Mouse (Mus musculus) heart, postnatal 0 days (tissue): ENCODE measurements around the gene Vmn1r234. TPM values are rescaled to one million over a fixed set of nuclear protein-coding genes. Genes with fewer than 3 reads are reported as not detected.

Source experiments
- ATAC-seq: fragments of 200-750 bp; cut with Nextera tagmentation; 2 replicates; pipeline ENCODE4 v1.8.0; 2017; ENCODE audit warnings: low read depth, moderate number of reproducible peaks, moderate library complexity; ENCODE audit not compliant: insufficient read depth
- DNase-seq: peaks from one replicate; pipeline ENCODE4 v3.0.0-alpha.2; 2016; ENCODE audit warnings: low spot score
- H3K27ac ChIP-seq: fragments of 300-500 bp; sonication (generic); 2 replicates; pipeline ENCODE4 v1.5.1; 2014; ENCODE audit warnings: low read depth, mild to moderate bottlenecking
- H3K27me3 ChIP-seq: fragments of 300-500 bp; sonication (generic); 2 replicates; pipeline ENCODE4 v1.6.1; 2014; ENCODE audit warnings: low read length, mixed read lengths; ENCODE audit not compliant: control insufficient read depth, insufficient read depth
- H3K36me3 ChIP-seq: fragments of 300-500 bp; sonication (generic); replicated peaks from 2 replicates; pipeline ENCODE4 v1.6.1; 2014; ENCODE audit warnings: low read length, mixed read lengths; ENCODE audit not compliant: control insufficient read depth, insufficient read depth
- H3K4me1 ChIP-seq: fragments of 300-500 bp; sonication (generic); 2 replicates; pipeline ENCODE4 v1.6.1; 2014; ENCODE audit warnings: antibody characterized with exemption; ENCODE audit not compliant: control insufficient read depth, insufficient read depth
- H3K4me2 ChIP-seq: fragments of 300-500 bp; sonication (generic); 2 replicates; pipeline ENCODE4 v1.6.1; 2014; ENCODE audit warnings: low read depth, mild to moderate bottlenecking, low read length, moderate library complexity
- H3K4me3 ChIP-seq: fragments of 300-500 bp; sonication (generic); 2 replicates; pipeline ENCODE4 v1.5.1; 2014; ENCODE audit warnings: low read depth, low read length
- H3K9ac ChIP-seq: fragments of 300-500 bp; sonication (generic); replicated peaks from 2 replicates; pipeline ENCODE4 v1.6.1; 2014; ENCODE audit warnings: low read depth, low read length, mixed read lengths
- H3K9me3 ChIP-seq: fragments of 300-500 bp; sonication (generic); replicated peaks from 2 replicates; pipeline ENCODE4 v1.6.1; 2016; ENCODE audit warnings: low read length; ENCODE audit not compliant: control insufficient read depth
- CTCF ChIP-seq: IDR thresholded peaks from 2 replicates; pipeline ENCODE4 v1.5.1; 2016; ENCODE audit warnings: antibody characterized with exemption, control low read depth, low read depth
- EP300 ChIP-seq: IDR thresholded peaks from 2 replicates; pipeline ENCODE4 v1.6.1; 2016; ENCODE audit warnings: antibody characterized with exemption, low read depth
- microRNA-seq: library from miRNA; unstranded; fragments of <30 nt; microRNA quantifications from one replicate; pipeline ENCODE4, GENCODE M21; 2016
- polyA plus RNA-seq: library from polyadenylated mRNA; unstranded; fragments of >200 nt; fragmentation: Nextera tagmentation; extraction: Ambion mirVana; gene quantifications from 2 replicates; pipeline ENCODE4 v1.2.1, GENCODE M21; 2015
- total RNA-seq: library from RNA; depleted of rRNA; stranded (reverse); fragments of >200 nt; gene quantifications from 2 replicates; pipeline ENCODE4 v1.2.3, GENCODE M21; 2014; ENCODE audit warnings: low replicate concordance; rRNA removed

The Vmn1r234 gene
- total and polyA plus RNA-seq, 2 experiments from 2014 or later, result not detected

DNA sequence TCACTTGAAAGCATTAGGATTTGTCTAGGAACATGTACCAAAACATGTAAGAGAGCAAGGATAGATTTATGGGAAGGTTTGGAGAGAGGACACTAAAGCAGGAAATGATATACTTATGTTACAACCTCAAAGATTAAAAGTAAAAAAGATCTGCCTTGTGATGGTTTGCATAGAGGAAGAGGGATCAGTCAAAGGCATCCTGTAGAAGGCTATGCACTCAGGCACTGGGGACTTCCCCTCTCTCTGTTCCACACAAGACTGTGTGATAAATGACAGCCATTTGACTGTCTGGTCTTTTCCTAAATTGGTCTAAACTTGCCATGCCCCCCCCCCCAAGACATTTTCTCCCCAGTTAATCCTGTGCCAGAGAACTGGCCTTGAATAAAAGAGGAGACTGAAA lies 58.5 kb downstream of the Vmn1r234 start:
- TF ChIP-seq EP300 (no peak), CTCF (no peak)
- DNase-seq (no peak), ATAC-seq (no peak)
- no peaks in the 10 kb centered on the region for H3K36me3 ChIP-seq
- no peaks in the 10 kb centered on the region for H3K9me3 ChIP-seq
- H3K27me3 ChIP-seq, result no peaks in the 10 kb centered on the region
- H3K4me3 ChIP-seq, result no peak overlapping the region
- H3K9ac ChIP-seq, result no peak overlapping the region
- no peak overlapping the region for H3K27ac ChIP-seq
- H3K4me1 ChIP-seq, result no peaks in the 10 kb centered on the region
- H3K4me2 ChIP-seq, result no peak overlapping the region

Small RNA genes lying within 50 kb of the gene (microRNA-seq; reads per million reads assigned to microRNA genes)
- gene Gm26384, result not detected

Other genes with a start within 250 kb of the Vmn1r234 start
- not detected in 2 replicates for gene Vmn1r233, start 229.6 kb upstream of the Vmn1r234 start, total RNA-seq
- not detected in 2 replicates for gene Vmn1r233, start 229.6 kb upstream of the Vmn1r234 start, polyA plus RNA-seq
- gene Zfp160, start 217.2 kb upstream of the Vmn1r234 start, total RNA-seq, result 3.6 and 12.7 TPM in 2 replicates
- 8.7 and 8.9 TPM in 2 replicates for gene Zfp160, start 217.2 kb upstream of the Vmn1r234 start, polyA plus RNA-seq
- gene Vmn1r235, start 30.3 kb downstream of the Vmn1r234 start, total RNA-seq, result not detected in 2 replicates
- gene Vmn1r235, start 30.3 kb downstream of the Vmn1r234 start, polyA plus RNA-seq, result not detected in 2 replicates
- gene Vmn1r236, start 56.9 kb downstream of the Vmn1r234 start, total RNA-seq, result not detected in 2 replicates
- gene Vmn1r236, start 56.9 kb downstream of the Vmn1r234 start, polyA plus RNA-seq, result not detected in 2 replicates
- gene Vmn1r237, start 85.8 kb downstream of the Vmn1r234 start, total RNA-seq, result not detected in 2 replicates
- not detected in 2 replicates for gene Vmn1r237, start 85.8 kb downstream of the Vmn1r234 start, polyA plus RNA-seq
- gene Zfp677, start 157.7 kb downstream of the Vmn1r234 start, total RNA-seq, result 0.12 and 0.80 TPM in 2 replicates
- gene Zfp677, start 157.7 kb downstream of the Vmn1r234 start, polyA plus RNA-seq, result 1.3 and 1.6 TPM in 2 replicates
- 0.85 and 1.1 TPM in 2 replicates for gene Zfp54, start 197.1 kb downstream of the Vmn1r234 start, total RNA-seq
- gene Zfp54, start 197.1 kb downstream of the Vmn1r234 start, polyA plus RNA-seq, result 2.3 and 2.7 TPM in 2 replicates
- gene Zfp51, start 224.3 kb downstream of the Vmn1r234 start, total RNA-seq, result 5.1 and 6.3 TPM in 2 replicates
- 9.7 and 9.9 TPM in 2 replicates for gene Zfp51, start 224.3 kb downstream of the Vmn1r234 start, polyA plus RNA-seq